Mouse (Mus musculus): ENCODE data around the gene Kcnc3.

Gene Kcnc3

GRCm38 (mm10) chr7:44590402-44591347, at the start of gene Kcnc3:
Kcnc3 (plus strand) TSS chr7:44590664.
- DNase-seq (ENCODE audit: low read depth, low spot score) = peak; percentile 99

DNA sequence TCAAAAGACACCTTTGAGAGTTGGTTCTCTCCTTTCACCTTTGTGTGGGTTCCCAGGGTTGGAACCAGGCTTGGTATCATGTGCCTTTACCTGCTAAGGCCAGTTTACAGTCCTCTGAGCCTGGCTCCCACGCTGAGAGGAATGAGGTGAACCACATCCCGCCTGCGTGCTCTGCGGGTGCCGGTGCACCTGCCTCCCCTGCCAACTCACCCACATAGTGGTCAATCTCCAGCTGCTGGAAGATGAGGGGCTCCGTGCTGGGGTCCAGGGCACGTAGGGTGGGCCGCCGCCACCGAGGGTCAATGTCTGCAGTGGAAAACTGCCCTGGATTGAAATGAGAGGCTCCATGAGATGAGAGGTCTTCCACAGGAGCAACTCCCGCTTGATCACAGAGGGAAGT, 47.9 kb upstream of the Kcnc3 start:
- no peak for DNase-seq (ENCODE audit: low read depth, low spot score)

DNA sequence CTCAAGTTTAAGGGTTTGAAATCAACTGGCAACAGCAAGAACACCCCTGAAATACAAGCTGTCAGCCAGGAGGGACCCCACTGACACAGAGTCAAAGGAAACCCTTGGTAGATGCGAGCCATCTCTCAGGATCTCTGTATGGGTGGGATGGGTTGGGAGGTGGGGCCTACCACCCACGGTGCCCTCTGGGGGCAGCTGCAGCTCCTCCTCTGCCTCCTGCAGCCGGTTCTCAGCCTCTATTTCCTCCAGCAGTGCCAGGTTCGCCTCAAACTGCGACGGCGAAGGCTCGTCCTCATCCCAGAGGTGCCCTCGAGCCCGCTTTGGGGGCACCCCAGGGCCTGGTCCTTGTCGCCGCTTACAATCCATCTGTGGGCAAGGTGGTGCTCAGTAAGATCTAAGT, 47.4 kb upstream of the Kcnc3 start:
- no peak for DNase-seq (ENCODE audit: low read depth, low spot score)

GRCm38 (mm10) chr7:44546274-44546673, 44.2 kb upstream of the Kcnc3 start:
- DNase-seq (ENCODE audit: low read depth, low spot score) = no peak

DNA sequence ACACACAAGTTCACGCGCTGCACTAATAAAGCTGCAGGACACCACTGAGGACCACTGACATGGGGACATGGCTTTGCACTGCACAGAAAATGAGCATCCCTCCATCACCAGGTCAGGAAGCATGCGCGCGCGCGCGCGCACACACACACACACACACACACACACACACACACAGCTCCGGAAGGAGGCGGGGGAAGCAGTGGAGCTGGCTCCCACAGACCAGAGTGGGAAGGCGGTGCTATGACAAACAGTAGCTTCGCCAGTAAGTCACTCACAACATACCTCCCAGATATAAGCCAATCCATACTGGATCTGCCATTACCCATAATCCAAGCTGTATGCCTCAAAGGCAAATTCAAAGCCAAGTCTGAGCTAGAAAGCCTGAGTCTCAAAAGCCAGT, 43.4 kb upstream of the Kcnc3 start:
- no peak for DNase-seq (ENCODE audit: low read depth, low spot score)

GRCm38 (mm10) chr7:44547725-44548124, 42.7 kb upstream of the Kcnc3 start:
- DNase-seq (ENCODE audit: low read depth, low spot score) = no peak

DNA sequence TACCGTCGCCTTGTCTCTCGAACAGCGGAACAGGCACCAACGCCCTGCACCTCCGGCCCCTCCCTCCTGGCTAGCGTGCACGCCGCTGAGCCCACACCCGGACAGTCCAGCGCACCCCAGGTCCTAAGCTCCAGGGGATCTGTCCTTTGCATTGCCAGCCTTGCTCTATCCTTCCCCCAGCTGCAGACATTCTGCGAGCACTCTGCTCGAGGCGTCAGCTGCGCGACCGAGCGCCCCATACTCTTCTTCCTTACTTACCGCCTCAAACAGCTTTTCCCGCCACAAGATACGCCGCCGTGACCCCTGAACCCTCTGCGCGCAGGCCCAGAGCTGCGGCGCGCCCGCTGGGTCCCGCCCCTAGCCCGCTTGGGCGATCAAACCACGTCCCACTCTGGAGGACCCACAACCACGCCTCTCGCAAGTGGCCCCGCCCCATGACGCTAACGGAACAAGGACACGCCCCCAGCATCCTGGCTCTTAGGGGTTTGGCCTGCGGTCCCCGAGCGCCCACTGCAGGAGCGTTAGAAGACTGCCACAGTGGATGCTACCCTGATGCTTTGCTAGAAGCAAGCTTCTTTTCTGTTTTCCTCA, 41.9 kb upstream of the Kcnc3 start, which contains the start of gene Pold1:
Pold1 (minus strand) TSS at position 353 of the 591 bp plus-strand sequence.
- DNase-seq (ENCODE audit: low read depth, low spot score) = peak; percentile 100

- no peak for DNase-seq (ENCODE audit: low read depth, low spot score)
These were observed 40.6 kb upstream of the Kcnc3 start for GRCm38 (mm10) chr7:44549621-44550408.

- no peak for DNase-seq (ENCODE audit: low read depth, low spot score)
These were observed 40.1 kb upstream of the Kcnc3 start for GRCm38 (mm10) chr7:44550409-44550678.

DNA sequence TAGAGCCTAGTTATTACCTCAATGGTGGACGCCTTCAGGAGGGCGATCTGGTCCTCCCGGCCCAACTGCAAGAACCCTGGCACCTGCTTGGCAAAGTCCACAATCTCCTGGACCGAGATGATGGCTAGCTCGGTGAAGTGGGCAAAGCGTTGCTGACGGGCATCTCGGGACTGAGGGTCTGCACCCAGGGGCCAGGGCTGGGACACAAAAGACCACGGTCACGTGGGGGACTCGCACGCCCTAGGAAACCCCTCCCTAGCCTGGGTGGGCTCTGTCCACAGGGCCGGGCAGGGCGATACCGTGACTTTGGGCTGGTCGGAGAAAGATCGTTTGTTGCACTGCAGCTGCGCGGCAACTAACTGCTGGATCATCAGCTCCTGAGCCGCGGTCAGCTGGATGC, 39.2 kb upstream of the Kcnc3 start:
- no peak for DNase-seq (ENCODE audit: low read depth, low spot score)

DNA sequence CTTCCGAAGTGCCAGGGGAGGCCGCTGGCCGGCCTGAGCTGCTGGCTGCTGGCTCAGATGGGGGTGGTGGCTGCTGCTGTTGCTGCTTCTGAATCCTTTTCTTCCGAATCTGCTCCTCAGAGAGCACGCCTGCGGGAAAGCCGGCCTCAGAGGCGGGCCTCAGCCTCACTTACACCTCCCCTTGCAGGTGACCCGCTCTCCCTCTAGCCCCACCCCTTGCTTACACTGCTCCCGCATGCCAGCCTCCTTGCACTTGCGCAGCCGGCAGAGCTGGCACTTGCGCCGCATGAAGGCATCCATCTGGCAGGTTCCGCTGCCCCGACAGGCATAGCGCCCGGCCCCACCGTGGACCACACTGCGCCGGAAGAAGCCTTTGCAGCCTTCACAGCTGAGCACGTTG, 38.7 kb upstream of the Kcnc3 start:
- peak; percentile 61 for DNase-seq (ENCODE audit: low read depth, low spot score)

- no peak for DNase-seq (ENCODE audit: low read depth, low spot score)
These were observed 38.1 kb upstream of the Kcnc3 start for GRCm38 (mm10) chr7:44552141-44552908.

DNA sequence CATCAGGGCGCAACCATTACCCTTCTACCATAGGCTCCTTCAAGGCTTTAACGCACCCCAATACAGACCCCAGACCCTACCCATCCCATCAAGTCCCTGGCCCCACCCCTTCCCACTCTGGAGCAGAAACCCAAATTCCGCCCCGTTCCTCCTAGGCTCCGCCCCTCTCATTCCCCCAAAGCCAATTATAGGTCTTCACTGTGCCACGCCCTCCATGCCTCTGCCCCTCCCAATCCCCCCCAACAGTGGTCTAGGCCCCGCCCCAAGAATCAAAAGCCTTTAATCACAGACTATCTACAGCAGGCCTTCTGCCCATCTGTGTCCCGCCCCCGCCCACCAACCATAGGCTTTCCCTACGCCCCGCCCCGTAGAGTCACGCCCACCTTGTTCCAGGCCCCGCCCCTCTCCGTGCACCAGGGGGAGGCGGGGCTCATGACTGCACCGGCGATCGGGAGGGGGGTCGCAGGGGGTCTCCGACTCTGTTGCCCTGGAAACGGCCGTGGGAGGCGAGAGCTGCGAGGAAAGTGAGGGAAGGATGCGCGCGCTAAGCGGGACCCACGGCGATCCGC, 37.2 kb upstream of the Kcnc3 start:
- peak; percentile 98 for DNase-seq (ENCODE audit: low read depth, low spot score)

DNA sequence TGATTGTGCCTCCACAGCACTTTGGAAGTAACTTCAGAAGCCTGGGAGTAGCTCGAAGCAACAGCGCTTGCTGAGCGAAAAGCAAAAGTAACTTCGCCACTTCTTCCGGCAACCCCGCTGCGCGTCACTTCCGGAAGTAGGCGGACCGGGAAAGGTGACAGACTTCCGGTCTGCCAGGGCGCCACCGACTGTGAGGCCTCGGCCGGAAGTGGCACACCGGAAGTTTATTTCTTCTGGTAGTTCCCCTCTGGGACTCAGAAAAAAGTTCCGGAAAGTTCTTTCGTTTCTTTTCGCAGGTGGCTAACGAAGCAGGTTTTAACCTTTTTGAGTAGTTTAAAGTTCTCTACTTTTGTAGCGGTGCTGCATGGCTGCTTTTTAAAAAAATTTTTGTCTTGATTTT, 36.6 kb upstream of the Kcnc3 start, which contains the start of gene Nr1h2:
Nr1h2 (minus strand) TSS at position 126 of the 400 bp plus-strand sequence.
- DNase-seq (ENCODE audit: low read depth, low spot score) = peak; percentile 96

DNA sequence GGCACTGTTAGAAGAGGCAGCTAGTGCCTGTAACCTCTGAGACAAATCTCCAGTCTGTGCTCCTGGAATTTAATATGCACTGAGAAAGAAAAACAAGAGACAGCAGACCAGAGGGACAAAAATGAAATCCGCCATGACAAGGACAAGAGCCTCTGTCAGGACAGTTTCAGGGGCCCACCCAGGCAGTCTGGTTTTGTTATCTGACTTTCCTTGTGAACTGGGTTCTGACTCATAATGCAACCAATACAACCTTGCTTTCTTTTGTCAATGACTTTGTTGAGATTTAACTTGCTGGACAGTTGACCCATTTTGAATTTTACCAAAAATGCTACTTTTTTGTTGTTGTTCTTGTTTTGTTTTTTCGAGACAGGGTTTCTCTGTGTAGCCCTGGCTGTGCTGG, 32.8 kb upstream of the Kcnc3 start:
- DNase-seq (ENCODE audit: low read depth, low spot score) = no peak

GRCm38 (mm10) chr7:44560435-44561400, 29.7 kb upstream of the Kcnc3 start:
- peak; percentile 91 for DNase-seq (ENCODE audit: low read depth, low spot score)

- no peak for DNase-seq (ENCODE audit: low read depth, low spot score)
These were observed 27.2 kb upstream of the Kcnc3 start for GRCm38 (mm10) chr7:44563284-44563683.

DNA sequence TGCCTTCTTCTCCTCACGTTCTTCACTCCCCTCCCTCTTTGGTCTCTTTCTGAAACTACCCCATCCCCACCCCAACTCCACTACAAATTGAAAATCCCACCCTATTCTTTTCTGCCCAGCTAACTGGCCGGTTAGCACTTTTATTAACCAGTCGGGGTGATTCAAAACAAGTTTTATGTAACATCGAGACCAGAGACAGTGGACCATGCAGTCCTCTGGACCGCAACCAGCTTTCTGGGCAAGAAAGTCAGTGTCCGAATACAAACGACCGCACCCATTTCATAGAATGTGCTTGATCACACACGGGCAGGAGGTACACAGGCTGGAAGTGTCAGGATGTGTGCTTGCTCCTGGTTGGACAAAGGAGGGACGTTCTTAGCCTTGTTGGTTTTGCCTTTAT, 26.0 kb upstream of the Kcnc3 start:
- DNase-seq (ENCODE audit: low read depth, low spot score) = no peak

DNA sequence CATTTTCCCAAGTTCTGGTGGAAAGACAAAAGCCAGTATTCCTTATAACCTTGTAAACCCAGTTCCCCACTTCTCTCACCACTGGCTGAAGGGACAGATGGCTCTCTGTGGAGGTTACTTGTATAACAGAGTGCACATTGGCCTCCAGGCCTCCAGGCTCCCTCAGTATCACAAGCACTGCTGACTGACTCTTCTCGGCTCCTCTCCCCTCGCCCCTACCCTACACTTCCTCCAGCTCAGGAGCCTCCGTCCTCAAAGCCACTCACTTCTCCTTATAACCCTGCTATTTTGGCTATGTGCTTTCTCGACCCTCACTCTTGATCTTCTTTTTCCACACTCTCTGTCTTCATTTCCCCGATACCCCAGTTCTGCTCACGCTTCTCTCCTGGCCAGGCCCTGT, 25.1 kb upstream of the Kcnc3 start:
- DNase-seq (ENCODE audit: low read depth, low spot score) = no peak

GRCm38 (mm10) chr7:44568803-44569202, 21.7 kb upstream of the Kcnc3 start:
- no peak for DNase-seq (ENCODE audit: low read depth, low spot score)
